Mouse (Mus musculus) frontal cortex, postnatal 14 days (tissue): ENCODE results near the gene Cd300ld5.
"Not testable (repeated sequence)": the region's sequence is repeated elsewhere in the genome, so short reads cannot be mapped to it uniquely, and the experiment has no call there.

Source experiments
- DNase-seq, 2 experiments: peaks; one replicate each; pipeline ENCODE4 v3.0.0; 2022; ENCODE audit warnings: low spot score in 2 of 2

Cd300ld5 gene

GRCm38 (mm10) chr11:115048259-115048658, 10.7 kb upstream of the Cd300ld5 start, which contains the start of gene Cd300ld3:
Cd300ld3 (minus strand) TSS chr11:115048409.
- DNase-seq: no peak

- DNase-seq: not testable (repeated sequence)
Measured at GRCm38 (mm10) chr11:115026912-115027311, 10.7 kb downstream of the Cd300ld5 start, which contains the start of gene Cd300ld4. Cd300ld4 (minus strand) TSS chr11:115027012.

GRCm38 (mm10) chr11:115016093-115016492, 21.5 kb downstream of the Cd300ld5 start, which contains the start of gene Cd300ld2:
Cd300ld2 (minus strand) TSS chr11:115016193.
- not testable (repeated sequence) for DNase-seq

- no peak for DNase-seq
Measured at GRCm38 (mm10) chr11:115004070-115004469, 33.5 kb downstream of the Cd300ld5 start.

- DNase-seq: no peak
Measured at GRCm38 (mm10) chr11:115001474-115002040, 36.0 kb downstream of the Cd300ld5 start, which contains the start of gene Cd300c2. Cd300c2 (minus strand) TSS chr11:115001880.

- DNase-seq: no peak
Measured at GRCm38 (mm10) chr11:114989793-114990192, 47.8 kb downstream of the Cd300ld5 start, which contains the start of gene Cd300ld. Cd300ld (minus strand) TSS chr11:114989922.

GRCm38 (mm10) chr11:114981866-114982265, 55.7 kb downstream of the Cd300ld5 start:
- DNase-seq: no peak
